Mouse (Mus musculus) cerebellum, postnatal 4 days (tissue): ENCODE measurements around the gene Ccdc136.
A peak's percentile ranks its signal among the peaks of the same experiment; 100 is the strongest.

ENCODE experiments used
- DNase-seq, 2 experiments: peaks; one replicate each; pipeline ENCODE4 v3.0.0; 2022; ENCODE audit warnings: low spot score in 2 of 2, mixed read lengths in 1 of 2

Ccdc136 gene

DNA sequence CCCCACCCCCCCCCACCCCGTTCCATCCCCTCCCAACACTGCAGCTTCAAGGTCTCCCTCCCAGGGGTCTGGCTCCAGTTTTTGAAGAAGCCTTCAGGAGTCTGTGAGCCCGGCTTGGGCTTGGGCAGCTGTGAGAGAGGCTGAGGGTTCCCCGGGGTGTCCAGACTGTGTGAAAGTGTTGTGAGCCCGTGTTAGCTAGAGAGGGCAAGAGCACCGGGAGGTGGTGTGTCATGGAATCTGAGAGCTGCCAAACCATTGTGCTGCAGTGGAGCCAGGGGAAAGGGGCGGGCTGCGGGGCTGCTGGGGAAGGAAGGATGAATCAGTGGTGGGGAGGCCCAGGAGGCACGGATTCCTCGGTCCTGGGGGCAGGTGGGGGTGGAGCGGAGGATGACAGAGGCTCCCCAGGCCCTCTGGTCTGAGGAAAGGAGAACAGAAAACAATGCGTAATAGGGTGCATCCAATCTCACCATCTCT is 40.4 kb downstream of the Ccdc136 start:
- peak in 1 of 2 experiments; percentile 18 for DNase-seq

GRCm38 (mm10) chr6:29439251-29439650 is 43.1 kb downstream of the Ccdc136 start:
- DNase-seq, result peak in 1 of 2 experiments; percentile 36

- DNase-seq, result no peak
These were observed 43.7 kb downstream of the Ccdc136 start for GRCm38 (mm10) chr6:29439789-29440188.

DNA sequence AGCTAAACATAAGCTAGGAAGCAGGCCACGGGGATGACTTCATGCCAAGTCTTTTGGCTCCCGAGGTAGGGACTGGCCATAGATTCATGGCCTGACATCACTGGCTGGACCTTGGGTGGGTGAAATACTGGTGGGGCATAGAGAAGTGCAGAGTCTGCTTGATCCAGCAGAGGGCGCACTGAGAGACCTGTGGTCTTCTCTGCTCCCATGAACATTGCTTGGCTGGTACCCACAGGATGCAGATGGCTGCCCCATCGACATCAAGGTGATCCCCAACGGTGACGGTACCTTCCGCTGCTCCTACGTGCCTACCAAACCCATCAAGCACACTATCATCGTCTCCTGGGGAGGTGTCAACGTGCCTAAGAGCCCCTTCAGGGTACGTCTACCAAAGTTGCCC is 48.7 kb downstream of the Ccdc136 start:
- peak in 1 of 2 experiments; percentile 34 for DNase-seq

DNA sequence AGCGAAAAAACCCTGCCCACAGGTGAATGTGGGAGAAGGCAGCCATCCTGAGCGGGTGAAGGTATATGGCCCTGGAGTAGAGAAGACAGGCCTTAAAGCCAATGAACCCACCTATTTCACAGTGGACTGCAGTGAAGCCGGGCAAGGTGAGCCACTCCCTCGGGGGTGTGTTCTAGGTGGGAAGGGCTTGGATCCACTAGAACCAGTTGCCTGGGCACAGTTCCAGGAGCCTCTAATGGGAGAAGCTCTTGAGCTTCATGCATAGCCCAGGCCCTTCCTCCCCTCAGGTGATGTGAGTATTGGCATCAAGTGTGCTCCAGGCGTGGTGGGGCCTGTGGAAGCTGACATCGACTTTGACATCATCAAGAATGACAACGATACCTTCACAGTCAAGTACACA is 49.2 kb downstream of the Ccdc136 start:
- DNase-seq, result no peak

DNA sequence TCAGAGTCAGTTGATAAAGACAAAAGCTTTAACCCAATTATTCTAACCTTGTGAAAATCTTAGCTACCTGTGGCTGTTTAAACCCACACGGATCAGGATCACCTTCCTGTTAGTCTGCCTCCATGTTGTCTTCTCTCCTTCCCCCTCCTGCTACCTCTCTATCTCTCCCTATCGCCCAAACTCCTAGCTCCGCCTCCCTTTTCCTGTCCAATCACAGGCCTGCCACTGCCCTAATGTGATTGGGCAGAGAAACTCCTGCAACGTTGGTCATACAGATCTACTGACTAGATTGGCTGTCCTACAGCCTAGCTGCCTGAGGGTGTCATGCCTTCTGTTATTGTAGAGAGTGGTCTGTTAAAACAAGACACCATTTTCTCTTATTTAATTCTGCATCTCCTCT is 53.7 kb downstream of the Ccdc136 start:
- no peak for DNase-seq

GRCm38 (mm10) chr6:29450667-29451066 is 54.6 kb downstream of the Ccdc136 start:
- DNase-seq, result no peak

- DNase-seq, result no peak
These were observed 65.4 kb downstream of the Ccdc136 start for GRCm38 (mm10) chr6:29461502-29461901.

DNA sequence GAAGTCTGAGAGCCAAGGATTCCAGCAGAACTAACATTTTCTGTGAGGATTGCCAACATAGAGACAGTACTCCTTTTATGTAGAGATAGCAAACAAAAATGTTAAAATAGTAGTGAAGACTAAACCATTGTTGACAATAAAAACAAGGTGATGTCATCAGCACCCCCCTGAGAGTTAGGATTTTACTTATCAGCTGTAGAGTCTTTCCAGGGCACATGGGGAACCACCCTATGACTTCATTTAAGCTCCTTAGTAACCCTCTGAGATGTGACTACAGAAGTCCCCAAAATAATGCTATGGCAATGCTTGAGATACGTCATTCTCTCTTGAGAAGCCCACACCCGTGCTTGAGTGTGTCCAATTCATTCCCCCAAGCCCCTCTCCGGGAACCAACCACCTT is 67.3 kb downstream of the Ccdc136 start:
- DNase-seq, result no peak

- DNase-seq, result peak; percentile 76 to 90
These were observed 71.7 kb downstream of the Ccdc136 start, which contains the start of gene Atp6v1f for GRCm38 (mm10) chr6:29467583-29468354. Gene Atp6v1f, plus strand, starts transcription at chr6:29467718.

- DNase-seq, result no peak
These were observed 72.7 kb downstream of the Ccdc136 start for GRCm38 (mm10) chr6:29468851-29469250.

DNA sequence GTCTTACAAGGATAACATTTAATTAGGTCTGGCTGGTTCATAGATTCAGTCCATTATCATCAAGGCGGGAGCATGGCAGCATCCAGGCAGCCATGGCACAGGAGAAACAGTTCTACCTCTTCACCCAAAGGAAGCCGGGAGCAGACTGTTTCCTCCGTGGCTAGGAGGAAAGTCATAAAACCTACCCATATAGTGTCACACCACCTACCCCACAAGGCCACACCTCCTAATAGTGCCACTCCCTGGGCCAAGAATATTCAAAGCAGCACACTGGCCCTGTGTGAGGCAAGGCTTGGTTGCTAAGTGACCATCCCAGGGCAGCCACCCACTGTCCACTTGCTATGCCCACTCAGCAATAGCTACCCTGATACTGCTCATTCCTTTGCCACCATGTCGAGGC is 75.0 kb downstream of the Ccdc136 start, which contains the start of gene Atp6v1fnb:
Gene Atp6v1fnb, plus strand, starts transcription at position 301 of the 400 bp plus-strand sequence.
- no peak for DNase-seq

- peak in 1 of 2 experiments; percentile 47 for DNase-seq
These were observed 78.0 kb downstream of the Ccdc136 start for GRCm38 (mm10) chr6:29473941-29474691.

- no peak for DNase-seq
These were observed 78.6 kb downstream of the Ccdc136 start for GRCm38 (mm10) chr6:29474736-29475135.
